Mouse (Mus musculus) thymus, adult 2 months (tissue): ENCODE data around the gene Foxr1.

Experiments used
- CTCF ChIP-seq: fragments of 200-500 bp; IDR thresholded peaks from 2 replicates; pipeline ENCODE4 v1.5.1; 2012; ENCODE audit warnings: mild to moderate bottlenecking, control low read depth, low read length, moderate library complexity, borderline replicate concordance; ENCODE audit not compliant: control insufficient read depth, poor library complexity, insufficient read depth; ENCODE audit errors: extremely low read depth
- POLR2A ChIP-seq: fragments of 200-500 bp; IDR thresholded peaks from 2 replicates; pipeline ENCODE4 v1.6.1; 2012; ENCODE audit warnings: mild to moderate bottlenecking, low read length, control low read depth, moderate library complexity; ENCODE audit not compliant: control insufficient read depth, poor library complexity, insufficient read depth; ENCODE audit errors: extremely low read depth

DNA sequence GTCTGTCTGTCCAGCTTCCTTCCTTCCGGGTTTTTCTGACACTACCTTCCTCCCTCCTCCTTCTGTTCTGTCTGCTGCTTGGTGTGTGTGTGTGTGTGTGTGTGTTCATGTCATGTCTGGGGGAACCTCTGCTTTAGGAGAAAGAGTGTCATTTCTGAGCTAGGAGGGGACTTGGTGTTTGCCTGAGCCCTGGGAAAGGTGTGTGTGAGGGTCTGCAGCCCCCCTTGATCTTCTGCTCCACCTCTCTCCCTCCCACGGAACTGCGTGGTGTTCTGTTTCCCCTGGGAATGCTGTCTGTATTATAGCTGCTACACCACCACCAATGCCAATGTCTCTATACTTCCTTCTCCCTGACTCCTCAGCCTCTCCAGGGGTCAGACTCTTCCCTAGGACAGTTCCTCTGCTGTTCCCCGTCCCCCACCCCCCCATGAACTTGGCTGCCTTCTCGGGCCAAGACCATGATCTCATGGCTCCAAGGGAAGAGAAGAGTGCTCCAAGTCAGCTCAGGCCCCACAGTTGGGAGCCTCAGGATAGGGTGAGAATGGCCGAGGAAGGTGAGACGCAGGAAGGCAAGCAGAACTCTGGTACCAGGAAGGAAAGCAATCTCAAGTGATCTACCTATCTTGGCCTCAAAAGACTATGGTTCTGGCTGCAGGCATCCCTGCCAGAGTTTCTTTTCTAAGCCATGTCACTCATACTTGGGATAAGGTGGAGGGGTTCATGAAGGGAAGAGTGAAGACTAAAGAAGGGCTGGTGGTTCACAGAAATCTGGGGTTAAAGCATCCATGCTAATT, 43.6 kb upstream of the Foxr1 start:
- TF ChIP-seq CTCF, result no peak
- TF ChIP-seq POLR2A, result no peak
